Mouse (Mus musculus): ENCODE data around the gene Ank. TPM values are rescaled to one million over a fixed set of nuclear protein-coding genes. Genes with fewer than 3 reads are reported as not detected.

Ank gene
- polyA plus RNA-seq, 1 experiment from 2014 or later: 10.4 TPM

DNA sequence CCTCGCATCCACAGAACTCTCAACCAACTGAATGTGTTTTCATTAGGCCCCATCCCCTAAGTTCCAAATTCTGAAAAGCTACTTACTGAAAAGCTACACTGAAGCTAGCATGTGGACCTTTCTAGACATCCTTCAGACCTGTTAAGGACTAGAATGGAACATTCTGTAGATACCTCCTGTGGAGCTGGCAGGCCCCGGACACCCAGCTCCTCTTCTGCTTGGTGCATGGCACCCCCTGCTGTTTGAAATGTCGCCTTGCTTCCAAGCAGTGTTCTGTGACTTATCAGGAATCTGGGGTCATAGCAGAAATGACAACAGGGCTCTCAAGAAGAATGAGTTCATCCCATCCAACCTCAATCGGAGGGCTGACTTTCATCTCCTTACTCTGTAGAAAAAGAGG is 116.6 kb downstream of the Ank start:
- 88% methylated on average over 4 of the region's 4 CpGs for WGBS
- no peaks in the 10 kb centered on the region for H3K36me3 ChIP-seq

DNA sequence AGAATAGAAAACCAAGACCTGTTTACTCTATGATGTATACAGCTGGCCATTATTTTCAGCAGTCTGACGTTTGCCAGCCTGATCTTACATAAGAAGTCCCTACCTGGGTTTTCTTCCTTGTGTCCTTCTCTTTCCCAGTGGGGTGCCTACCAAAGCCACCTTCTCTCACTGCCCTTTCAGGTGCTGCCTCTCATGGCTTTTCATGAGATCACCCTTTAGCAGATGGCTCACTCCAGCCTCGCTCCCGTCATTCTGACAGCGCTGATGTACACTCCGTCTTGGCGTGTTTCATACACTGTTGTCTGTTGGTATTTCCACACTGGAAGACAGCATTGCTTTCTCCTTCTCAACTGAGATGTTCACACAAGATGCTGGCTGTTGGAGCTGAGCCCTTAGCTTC is 117.1 kb downstream of the Ank start:
- ATAC-seq (ENCODE audit: low FRiP score, low read depth): no peak
- H3K4me3 ChIP-seq: no peak overlapping the region
- WGBS: 91% methylated on average over 6 of the region's 6 CpGs
- H3K9ac ChIP-seq (replicated peaks): no peak overlapping the region
- 0 out of 2 replicates have a peak, but pooled peaks cover 4% of the 10 kb centered on the region for H3K36me3 ChIP-seq
- peaks cover 16% of the 10 kb centered on the region for H3K4me1 ChIP-seq
- no peaks in the 10 kb centered on the region for H3K27me3 ChIP-seq
- no peak overlapping the region for H3K4me2 ChIP-seq (replicated peaks)
- no peak overlapping the region for H3K27ac ChIP-seq (replicated peaks)
- H3K9me3 ChIP-seq: no peaks in the 10 kb centered on the region

More for the DNA sequence above, 116.6 kb downstream of the Ank start:
- no peaks in the 10 kb centered on the region for H3K9me3 ChIP-seq
- H3K27me3 ChIP-seq: no peaks in the 10 kb centered on the region
- peaks cover 16% of the 10 kb centered on the region for H3K4me1 ChIP-seq
- H3K27ac ChIP-seq (replicated peaks): no peak overlapping the region
- no peak for ATAC-seq (ENCODE audit: low FRiP score, low read depth)
- no peak overlapping the region for H3K4me3 ChIP-seq
- no peak overlapping the region for H3K4me2 ChIP-seq (replicated peaks)
- H3K9ac ChIP-seq (replicated peaks): no peak overlapping the region

DNA sequence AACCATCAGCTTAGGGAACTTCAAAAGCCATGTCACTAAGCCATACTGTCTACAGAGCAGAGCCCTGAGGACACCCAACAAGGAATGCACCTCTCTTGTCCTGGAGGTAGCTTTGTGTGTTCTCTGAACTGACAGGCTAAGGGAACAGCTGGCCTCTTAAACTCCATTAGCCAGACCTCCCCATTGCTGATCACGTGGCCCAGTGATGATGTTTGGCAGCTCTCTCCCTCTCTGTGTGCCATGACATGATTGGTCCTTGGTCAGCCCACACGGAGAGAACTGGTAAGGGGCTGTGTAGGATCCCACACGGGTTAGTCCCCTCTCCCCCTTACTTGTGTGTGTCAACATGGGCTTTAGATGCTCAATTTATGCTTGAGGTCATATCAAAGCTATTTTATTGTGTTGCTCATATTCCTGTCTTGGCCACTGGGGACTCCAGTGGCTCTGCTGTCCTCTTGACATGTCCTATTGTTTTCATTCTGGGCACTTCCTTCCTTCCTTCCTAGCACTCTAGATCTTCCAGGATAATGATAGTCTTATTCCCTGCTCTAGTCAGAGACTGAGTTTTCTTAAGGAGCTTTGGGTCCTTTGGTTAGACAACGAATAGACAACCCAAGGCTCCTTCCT is 119.1 kb downstream of the Ank start:
- H3K9ac ChIP-seq (replicated peaks): no peak overlapping the region
- H3K4me1 ChIP-seq: peaks cover 16% of the 10 kb centered on the region
- no peak overlapping the region for H3K27ac ChIP-seq (replicated peaks)
- H3K4me3 ChIP-seq: no peak overlapping the region
- no peaks in the 10 kb centered on the region for H3K27me3 ChIP-seq
- WGBS: 82% methylated on average over 4 of the region's 4 CpGs
- H3K4me2 ChIP-seq (replicated peaks): no peak overlapping the region
- ATAC-seq (ENCODE audit: low FRiP score, low read depth): no peak
- H3K9me3 ChIP-seq: no peaks in the 10 kb centered on the region
- H3K36me3 ChIP-seq: peaks cover 11% of the 10 kb centered on the region

DNA sequence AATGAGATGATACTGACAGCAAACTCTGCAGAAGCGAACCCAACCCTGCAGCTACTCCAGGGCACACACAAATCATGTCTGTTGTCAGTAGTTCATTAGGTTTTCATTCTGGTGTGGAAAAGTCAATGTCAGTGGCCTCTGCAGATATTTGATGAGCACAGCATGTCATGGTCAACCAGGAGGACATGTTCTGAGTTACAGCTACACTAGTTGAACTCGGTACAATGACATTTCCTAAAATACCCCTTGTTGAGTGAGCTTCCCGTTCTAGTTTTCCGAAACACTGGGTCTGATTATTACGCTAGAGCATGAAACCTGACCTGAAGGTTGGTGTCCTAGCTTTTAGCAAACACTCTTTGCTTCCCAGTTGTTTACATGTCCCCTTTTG is 119.6 kb downstream of the Ank start:
- WGBS: 89% methylated on average over 5 of the region's 5 CpGs
- H3K4me2 ChIP-seq (replicated peaks): no peak overlapping the region
- no peak overlapping the region for H3K9ac ChIP-seq (replicated peaks)
- peaks cover 16% of the 10 kb centered on the region for H3K36me3 ChIP-seq
- ATAC-seq (ENCODE audit: low FRiP score, low read depth): no peak
- no peak overlapping the region for H3K27ac ChIP-seq (replicated peaks)
- no peak overlapping the region for H3K4me3 ChIP-seq
- no peaks in the 10 kb centered on the region for H3K9me3 ChIP-seq
- peaks cover 12% of the 10 kb centered on the region for H3K4me1 ChIP-seq
- no peaks in the 10 kb centered on the region for H3K27me3 ChIP-seq

DNA sequence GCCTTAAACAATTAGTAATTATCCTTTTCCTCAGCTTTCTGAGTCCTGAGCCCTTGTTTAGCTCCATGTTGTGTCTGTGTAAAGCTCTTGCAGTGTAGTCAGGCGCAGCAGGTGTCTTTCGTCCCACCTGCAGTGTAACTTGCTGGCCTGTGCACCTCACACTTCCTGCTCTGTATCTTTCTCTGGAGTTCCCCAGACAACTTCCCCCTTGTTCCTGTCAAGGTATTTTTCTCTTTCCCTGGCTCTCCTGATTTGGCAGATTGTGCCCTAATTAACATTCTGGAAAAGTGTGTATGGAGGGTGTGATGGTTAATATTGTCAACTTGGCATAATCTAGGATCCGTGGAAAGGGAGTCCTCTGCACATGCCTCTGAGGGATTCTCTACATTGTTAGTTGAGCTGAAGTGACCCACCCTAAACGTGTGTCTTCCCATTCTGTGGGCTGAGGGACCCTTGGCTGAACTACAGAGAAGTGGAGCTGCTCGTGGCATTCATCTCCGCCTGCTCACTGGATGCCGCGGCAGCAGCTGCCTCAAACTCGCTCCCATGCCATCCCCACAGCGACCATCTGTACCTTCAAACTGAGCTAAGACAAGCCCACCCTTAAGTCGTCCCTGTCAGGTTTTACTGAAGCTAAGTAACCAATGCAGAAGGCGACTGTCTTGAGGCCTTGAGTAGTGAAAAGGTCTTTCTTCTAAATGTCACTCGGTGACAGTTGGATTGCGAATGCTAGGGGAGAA is 121.8 kb downstream of the Ank start:
- Histone ChIP-seq H3K9me3 (no peaks in the 10 kb centered on the region), H3K4me1 (no peaks in the 10 kb centered on the region), H3K36me3 (peaks cover 34% of the 10 kb centered on the region), H3K27me3 (no peaks in the 10 kb centered on the region), H3K27ac (replicated peaks) (no peak overlapping the region; the same call in 1 of the 2 replicates), H3K4me2 (replicated peaks) (no peak overlapping the region), H3K9ac (replicated peaks) (no peak overlapping the region), H3K4me3 (no peak overlapping the region)
- ATAC-seq (ENCODE audit: low FRiP score, low read depth): no peak
- 78% methylated on average over 14 of the region's 14 CpGs for WGBS

DNA sequence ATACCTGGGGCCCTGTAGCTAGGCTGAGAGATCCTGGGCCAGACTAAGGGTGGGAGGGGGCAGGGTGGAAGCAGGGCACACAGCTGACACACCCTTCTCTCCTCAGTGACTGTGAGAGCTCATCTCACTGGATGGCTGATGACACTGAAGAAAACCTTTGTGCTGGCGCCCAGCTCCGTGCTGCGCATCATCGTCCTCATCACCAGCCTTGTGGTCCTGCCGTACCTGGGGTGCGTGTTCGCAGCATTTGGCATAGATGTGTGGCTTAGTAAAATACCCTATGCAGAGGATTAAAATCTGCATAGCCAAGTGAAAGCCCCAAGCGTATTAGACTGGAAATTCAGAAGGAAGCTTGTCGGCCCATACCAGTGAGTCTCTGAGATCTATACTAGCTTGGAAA is 124.3 kb downstream of the Ank start:
- no peak overlapping the region for H3K4me2 ChIP-seq (replicated peaks)
- peaks cover 37% of the 10 kb centered on the region for H3K36me3 ChIP-seq
- no peak overlapping the region for H3K9ac ChIP-seq (replicated peaks)
- H3K4me3 ChIP-seq: no peak overlapping the region
- 89% methylated on average over 9 of the region's 9 CpGs for WGBS
- no peaks in the 10 kb centered on the region for H3K9me3 ChIP-seq
- peaks cover 10% of the 10 kb centered on the region for H3K4me1 ChIP-seq
- H3K27me3 ChIP-seq: no peaks in the 10 kb centered on the region
- no peak overlapping the region for H3K27ac ChIP-seq (replicated peaks)
- ATAC-seq (ENCODE audit: low FRiP score, low read depth): no peak

DNA sequence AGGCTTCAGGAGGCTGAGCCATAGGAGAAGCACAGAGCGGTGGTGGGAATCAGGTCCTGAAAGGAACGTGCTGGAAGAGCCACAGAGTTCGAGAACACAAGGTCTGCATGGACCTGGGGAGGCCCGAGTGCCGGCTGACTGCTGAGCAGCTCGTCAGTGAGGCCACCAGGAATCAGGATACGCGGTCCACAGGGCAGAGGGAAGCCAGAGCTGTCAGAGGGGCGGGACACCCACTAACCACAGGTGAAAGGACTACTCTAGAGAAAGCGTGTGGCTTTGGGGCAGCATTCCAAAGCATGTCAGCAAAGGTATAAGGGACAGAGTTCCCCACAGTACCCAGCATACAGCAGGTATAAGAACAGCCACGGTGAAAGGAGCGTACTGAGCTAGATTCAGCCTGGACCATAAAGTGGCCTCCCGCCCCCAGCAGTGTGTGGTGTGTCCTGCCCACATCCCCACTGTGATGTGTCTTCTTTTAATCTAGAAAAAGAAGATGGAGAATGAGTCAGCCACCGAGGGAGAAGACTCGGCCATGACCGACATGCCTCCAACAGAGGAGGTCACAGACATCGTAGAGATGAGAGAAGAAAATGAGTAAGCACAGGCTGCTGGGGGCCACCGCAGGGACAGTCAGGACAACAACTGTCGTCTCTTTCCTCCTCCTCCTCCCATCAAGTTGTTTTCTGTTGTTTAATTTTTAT is 126.3 kb downstream of the Ank start:
- no peak overlapping the region for H3K9ac ChIP-seq (replicated peaks)
- H3K36me3 ChIP-seq: peaks cover 37% of the 10 kb centered on the region
- H3K4me2 ChIP-seq (replicated peaks): no peak overlapping the region
- WGBS: 88% methylated on average over 19 of the region's 19 CpGs
- no peak overlapping the region for H3K27ac ChIP-seq (replicated peaks)
- H3K27me3 ChIP-seq: no peaks in the 10 kb centered on the region
- H3K9me3 ChIP-seq: no peaks in the 10 kb centered on the region
- ATAC-seq (ENCODE audit: low FRiP score, low read depth): no peak
- H3K4me1 ChIP-seq: peaks cover 12% of the 10 kb centered on the region
- no peak overlapping the region for H3K4me3 ChIP-seq

DNA sequence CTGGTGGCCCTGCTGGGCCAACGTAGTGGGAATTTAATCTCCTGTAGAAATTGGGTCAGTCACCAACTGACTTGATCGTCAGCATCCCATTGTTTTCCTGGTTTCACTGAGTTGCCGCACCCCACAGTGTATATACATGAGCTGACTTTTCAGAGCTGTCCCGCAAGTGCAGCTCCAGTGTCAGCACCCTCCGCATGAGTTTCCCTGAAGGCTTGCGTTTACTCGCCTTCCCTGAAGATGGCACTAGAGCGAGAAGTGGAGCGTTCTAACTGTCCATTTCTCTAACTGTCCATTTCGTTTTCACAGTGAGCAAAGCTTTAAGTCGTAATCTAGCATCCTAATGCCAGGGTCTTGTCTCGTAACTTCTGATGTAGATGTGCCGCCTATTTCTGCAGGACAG is 127.2 kb downstream of the Ank start:
- Histone ChIP-seq H3K9ac (replicated peaks) (no peak overlapping the region), H3K4me1 (peaks cover 12% of the 10 kb centered on the region), H3K36me3 (peaks cover 33% of the 10 kb centered on the region), H3K4me3 (no peak overlapping the region), H3K27me3 (no peaks in the 10 kb centered on the region), H3K4me2 (replicated peaks) (no peak overlapping the region), H3K27ac (replicated peaks) (no peak overlapping the region), H3K9me3 (no peaks in the 10 kb centered on the region)
- ATAC-seq (ENCODE audit: low FRiP score, low read depth): no peak
- WGBS: 73% methylated on average over 13 of the region's 13 CpGs

DNA sequence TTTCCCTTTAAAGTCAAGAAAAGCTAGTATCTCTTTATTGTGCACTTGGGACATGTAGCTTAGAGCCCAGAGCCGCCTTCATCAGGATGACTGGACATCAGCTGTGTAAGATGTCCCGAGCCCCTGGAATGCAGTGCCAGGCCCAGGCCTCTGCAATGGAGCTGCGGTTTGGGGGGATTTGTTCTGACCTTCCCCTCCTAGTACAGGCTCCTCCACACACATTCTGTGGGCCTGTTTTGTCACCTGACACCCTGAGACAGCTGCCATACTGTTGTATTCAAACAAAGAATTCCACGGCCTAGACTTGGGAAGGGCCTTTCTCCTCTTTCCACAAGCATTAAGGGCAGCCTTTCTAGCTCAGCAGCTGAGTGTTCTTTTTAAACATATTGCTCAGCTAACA is 128.5 kb downstream of the Ank start:
- Histone ChIP-seq H3K9me3 (no peaks in the 10 kb centered on the region), H3K27me3 (no peaks in the 10 kb centered on the region), H3K27ac (replicated peaks) (peak overlapping the region; percentile 52), H3K36me3 (peaks cover 38% of the 10 kb centered on the region), H3K9ac (replicated peaks) (no peak overlapping the region), H3K4me3 (no peak overlapping the region), H3K4me1 (peaks cover 12% of the 10 kb centered on the region), H3K4me2 (replicated peaks) (no peak overlapping the region)
- peak; percentile 28; the same call in 1 of the 2 replicates for ATAC-seq (ENCODE audit: low FRiP score, low read depth)
- 26% methylated on average over 4 of the region's 4 CpGs for WGBS

DNA sequence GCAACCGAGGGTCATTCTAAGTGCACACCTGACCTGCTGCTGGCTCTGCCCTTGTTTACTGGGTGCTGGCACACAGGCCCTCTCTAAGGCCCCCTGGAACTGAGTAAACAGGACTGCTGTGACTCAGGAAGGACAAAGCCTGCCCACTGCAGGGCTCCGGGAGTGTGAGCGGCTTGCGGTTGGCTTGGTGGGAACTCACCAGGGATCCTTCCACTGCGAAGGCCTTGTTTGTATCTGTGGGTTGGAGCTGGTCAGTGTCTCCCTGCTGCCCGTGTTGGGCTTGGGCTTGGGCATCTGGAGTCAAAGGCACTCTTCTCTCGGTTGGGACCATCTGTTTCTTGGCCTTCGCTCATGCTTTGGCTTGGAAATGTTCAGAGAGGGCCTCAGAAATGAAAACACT is 129.1 kb downstream of the Ank start:
- Histone ChIP-seq H3K4me1 (peaks cover 12% of the 10 kb centered on the region), H3K9ac (replicated peaks) (no peak overlapping the region), H3K4me3 (no peak overlapping the region), H3K27me3 (no peaks in the 10 kb centered on the region), H3K36me3 (peaks cover 33% of the 10 kb centered on the region), H3K9me3 (no peaks in the 10 kb centered on the region), H3K4me2 (replicated peaks) (no peak overlapping the region), H3K27ac (replicated peaks) (peak overlapping the region; percentile 52)
- ATAC-seq (ENCODE audit: low FRiP score, low read depth): no peak
- WGBS: 42% methylated on average over 8 of the region's 8 CpGs

DNA sequence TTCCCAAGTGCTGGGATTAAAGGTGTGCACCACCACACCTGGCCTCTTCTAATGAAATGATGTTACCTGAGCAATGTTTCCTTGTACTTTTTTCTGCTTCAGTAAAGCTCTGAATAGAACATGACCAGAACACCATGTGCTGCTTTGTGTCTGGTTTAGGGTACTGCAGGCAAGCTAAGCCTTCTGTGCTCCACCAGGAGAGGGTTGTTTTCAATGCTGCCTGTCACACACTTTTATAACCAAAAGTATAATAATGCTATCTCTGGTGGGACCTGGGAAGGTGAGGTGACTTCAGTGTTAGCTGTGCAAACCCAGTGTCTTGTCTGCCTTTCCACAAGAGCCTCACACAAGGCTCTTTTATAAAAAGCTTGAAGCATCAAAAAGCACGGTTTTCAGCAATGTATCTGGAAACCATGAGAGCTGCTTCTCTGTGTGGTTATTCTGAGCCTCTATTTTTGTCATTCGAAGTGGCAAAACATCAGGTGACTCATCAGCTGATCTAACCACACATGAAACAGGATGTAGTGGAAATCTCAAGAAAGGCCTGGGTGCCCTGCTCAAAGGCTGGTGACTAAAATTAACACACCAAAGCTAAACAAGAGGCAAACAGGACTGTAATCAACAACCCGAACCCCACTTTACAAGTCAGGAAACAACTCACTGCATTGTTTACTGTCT is 130.1 kb downstream of the Ank start:
- Histone ChIP-seq H3K4me1 (peaks cover 12% of the 10 kb centered on the region), H3K27ac (replicated peaks) (no peak overlapping the region), H3K9ac (replicated peaks) (no peak overlapping the region), H3K27me3 (no peaks in the 10 kb centered on the region), H3K4me3 (no peak overlapping the region), H3K4me2 (replicated peaks) (no peak overlapping the region), H3K36me3 (peaks cover 33% of the 10 kb centered on the region), H3K9me3 (no peaks in the 10 kb centered on the region)
- no peak for ATAC-seq (ENCODE audit: low FRiP score, low read depth)
- WGBS: 85% methylated on average over 3 of the region's 3 CpGs

DNA sequence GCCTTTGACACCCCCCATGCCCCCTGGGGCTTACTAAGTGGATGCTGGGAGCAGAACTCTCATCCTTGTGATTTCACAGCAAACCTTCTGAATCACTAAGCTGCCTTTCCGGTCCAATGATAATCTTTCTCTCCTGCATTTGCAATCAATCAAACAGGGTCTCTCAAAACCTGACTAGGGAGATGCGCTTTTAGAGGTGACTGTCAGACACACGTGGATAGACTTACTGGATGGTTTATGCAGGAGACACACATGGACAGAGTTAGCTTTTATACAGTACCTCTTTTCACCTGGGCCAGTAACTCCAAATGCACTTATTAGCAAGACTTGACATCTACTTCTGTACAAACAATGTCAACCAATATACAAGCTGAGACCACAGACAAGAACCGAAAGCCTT is 131.0 kb downstream of the Ank start:
- Histone ChIP-seq H3K36me3 (peaks cover 26% of the 10 kb centered on the region), H3K4me3 (no peak overlapping the region), H3K4me1 (peaks cover 12% of the 10 kb centered on the region), H3K27ac (replicated peaks) (no peak overlapping the region), H3K4me2 (replicated peaks) (no peak overlapping the region), H3K9ac (replicated peaks) (no peak overlapping the region), H3K27me3 (no peaks in the 10 kb centered on the region), H3K9me3 (no peaks in the 10 kb centered on the region)
- no peak for ATAC-seq (ENCODE audit: low FRiP score, low read depth)
- WGBS: 82% methylated on average over 4 of the region's 4 CpGs
